Mouse (Mus musculus) CH12F3 (cell line): ENCODE measurements at regions not wholly inside any gene's neighbourhood (a gene's known extent, or its start where the extent isn't known, plus 50 kb on each side); places are given as distances from the start of the nearest gene placed in this dataset.

Experiments
- in situ Hi-C: fragments of 300-500 bp; cut with MboI; formaldehyde crosslinking; loops from 2 replicates; pipeline ENCODE4 v1.14.3; 2020; ENCODE audit warnings: low sequenced_read_pairs

GRCm38 (mm10) chr12:118432703-118433102 is 131.5 kb upstream of the Sp4 start:
- in situ Hi-C loops: no loop called here

- in situ Hi-C loops: no loop called here
Measured at GRCm38 (mm10) chr12:118428384-118428783, 127.1 kb upstream of the Sp4 start.

GRCm38 (mm10) chr12:118415956-118416355 is 114.7 kb upstream of the Sp4 start:
- in situ Hi-C loops: no loop called here

- in situ Hi-C loops: no loop called here
Measured at GRCm38 (mm10) chr12:118411767-118412430, 110.7 kb upstream of the Sp4 start.

GRCm38 (mm10) chr12:118410917-118411316 is 109.7 kb upstream of the Sp4 start:
- in situ Hi-C loops: no loop called here

DNA sequence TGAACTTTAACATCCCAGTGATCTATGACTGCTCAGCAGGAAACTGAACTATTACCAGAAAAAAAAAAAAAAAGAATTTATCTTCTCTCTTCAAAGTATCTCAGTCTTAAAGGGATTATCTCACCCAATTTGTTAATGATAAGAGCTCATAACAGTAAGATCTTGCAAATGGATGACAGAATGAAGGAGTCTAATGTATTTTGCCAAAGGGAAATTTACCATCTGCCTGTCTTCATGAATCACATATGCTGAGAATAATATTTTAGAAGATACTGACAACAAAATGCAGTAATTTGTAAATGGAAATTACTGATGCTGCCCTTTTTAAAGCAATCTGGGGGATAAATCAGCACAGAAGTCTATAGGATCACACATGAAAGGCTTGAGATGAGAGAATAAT is 103.9 kb upstream of the Sp4 start:
- in situ Hi-C loops: no loop called here

DNA sequence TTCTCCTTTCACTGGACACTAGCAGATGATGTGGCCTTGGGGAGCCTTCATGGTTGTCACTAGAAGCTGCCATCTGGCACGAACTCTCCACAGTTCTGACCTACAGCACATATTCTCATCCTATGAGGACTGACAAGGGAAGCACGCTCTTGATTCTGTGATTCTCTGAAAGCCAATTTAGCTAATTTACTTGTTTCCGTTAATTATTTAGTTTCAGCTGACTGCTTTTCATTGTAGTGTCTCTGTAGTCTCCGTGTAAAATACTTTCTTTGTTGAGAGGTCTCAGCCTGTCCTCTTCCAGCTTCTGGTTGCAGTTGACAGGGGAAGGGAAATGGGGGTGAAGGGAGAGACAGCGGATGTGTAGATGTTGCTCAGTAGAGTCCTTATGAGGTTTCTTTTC is 102.9 kb upstream of the Sp4 start:
- in situ Hi-C loops: no loop called here

- in situ Hi-C loops: no loop called here
Measured at GRCm38 (mm10) chr12:118403519-118404087, 102.4 kb upstream of the Sp4 start.

DNA sequence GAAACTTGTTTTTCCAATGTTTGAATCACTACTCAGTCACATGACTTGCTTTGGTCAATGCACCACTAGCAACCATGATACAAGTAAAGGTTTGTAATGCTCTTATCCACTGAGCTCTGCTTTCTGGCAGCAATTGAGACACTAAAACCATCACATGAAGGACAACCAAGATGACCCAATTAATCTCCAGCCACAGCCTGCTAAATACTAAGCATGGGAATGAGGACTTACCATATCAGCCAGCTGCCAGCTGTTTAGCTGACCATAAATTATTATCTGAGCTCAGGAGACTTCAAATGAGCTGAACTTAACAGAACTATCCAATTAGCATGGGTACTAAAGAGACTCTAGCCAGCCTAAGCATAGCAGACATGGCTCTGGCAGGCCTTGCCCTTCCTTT is 100.1 kb upstream of the Sp4 start:
- in situ Hi-C loops: no loop called here

GRCm38 (mm10) chr12:118391654-118392053 is 90.4 kb upstream of the Sp4 start:
- in situ Hi-C loops: no loop called here

DNA sequence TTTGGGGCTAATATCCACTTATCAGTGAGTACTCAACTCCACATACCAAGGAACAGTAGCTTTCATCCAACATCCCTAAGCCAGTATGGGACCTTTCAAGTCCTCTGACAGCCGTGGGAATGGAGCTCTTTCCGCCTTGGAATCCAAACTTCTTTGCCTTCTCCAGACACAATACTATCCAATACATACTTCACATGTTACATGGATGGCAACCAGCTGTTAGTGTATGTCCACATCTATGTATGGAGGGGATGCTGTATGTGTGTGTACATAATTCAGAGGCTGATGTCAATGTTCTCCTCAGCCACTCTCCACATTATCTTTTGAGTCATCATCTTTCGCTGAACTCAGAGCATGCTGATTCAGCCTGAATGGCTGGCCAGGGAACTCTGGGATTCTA is 79.8 kb upstream of the Sp4 start:
- in situ Hi-C loops: no loop called here

GRCm38 (mm10) chr12:118377898-118378297 is 76.7 kb upstream of the Sp4 start:
- in situ Hi-C loops: no loop called here

- in situ Hi-C loops: no loop called here
Measured at GRCm38 (mm10) chr12:118376521-118377493, 75.6 kb upstream of the Sp4 start.

DNA sequence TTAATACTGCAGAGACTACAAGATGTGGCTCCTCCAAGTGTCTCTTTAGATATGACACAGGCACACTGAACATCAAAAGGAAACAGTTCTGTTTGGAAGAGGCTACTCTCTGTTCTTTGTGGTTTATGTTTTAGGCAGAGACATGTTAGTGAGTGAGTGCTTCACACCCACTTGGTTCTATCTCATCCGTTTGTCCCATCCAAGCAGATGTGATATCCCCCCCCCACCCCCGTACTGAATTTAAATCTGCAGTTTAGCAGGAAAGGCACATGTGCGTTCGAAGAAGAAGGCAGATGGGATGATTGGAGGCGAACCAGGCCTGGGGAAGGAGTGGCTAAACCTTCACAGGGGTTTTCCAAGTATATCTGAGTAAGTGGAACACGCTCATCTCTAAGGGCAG is 72.0 kb upstream of the Sp4 start:
- in situ Hi-C loops: no loop called here

GRCm38 (mm10) chr12:118371905-118372304 is 70.7 kb upstream of the Sp4 start:
- in situ Hi-C loops: no loop called here

DNA sequence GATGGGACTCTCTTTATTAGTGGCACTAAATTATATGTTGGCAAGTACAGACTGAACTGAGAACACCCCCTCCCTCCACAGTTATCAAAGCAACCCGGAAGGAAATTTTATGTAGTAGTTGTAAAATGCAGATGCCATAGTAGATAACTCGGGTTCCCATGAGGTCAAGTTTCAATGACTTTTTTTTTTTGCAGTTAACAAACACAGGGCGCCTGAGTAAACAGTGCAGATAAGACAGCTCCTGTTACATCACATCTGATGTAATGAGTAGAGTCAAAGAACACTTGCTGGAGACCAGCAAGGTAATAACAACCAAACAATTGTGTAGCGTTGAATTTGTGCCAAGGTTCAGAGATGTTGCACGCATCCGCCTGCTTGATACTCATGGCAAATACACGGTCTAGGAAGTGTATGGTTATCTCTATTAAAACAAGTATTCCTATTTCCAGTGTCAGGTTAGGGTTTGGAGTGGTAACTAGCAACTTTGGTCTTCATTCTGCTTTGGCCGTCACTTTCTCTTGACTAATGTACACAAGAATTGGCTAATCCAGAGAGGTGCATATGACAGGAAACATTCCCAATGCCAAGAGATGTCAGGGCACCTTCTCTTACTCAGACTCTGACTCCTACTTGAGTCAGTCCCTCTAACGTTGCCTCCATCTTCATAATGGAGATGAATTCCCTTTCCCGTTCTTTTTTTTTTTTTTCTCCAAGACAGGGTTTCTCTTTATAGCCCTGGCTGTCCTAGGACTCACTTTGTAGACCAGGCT is 66.3 kb upstream of the Sp4 start:
- in situ Hi-C loops: no loop called here

- in situ Hi-C loops: no loop called here
Measured at GRCm38 (mm10) chr12:118352866-118353265, 51.6 kb upstream of the Sp4 start.

DNA sequence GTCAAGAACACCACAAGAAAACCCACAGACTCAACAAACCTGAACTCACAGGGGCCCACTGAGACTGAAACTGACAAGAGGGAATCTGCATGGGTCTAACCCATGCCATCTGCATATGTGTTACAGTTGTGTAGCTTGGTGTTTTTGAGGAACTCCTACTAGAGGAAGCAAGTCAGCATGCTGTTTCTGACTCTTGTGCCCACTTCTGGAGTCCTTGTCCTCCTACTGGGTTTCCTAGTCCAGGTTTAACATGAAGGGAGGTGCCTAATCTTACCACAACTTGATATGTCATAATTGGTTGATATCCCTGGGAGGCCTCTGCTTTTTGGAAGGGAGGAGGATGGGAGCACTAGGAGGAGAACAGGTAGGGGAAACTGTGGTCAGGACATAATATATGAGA is 50.2 kb upstream of the Sp4 start:
- in situ Hi-C loops: no loop called here
